Mouse (Mus musculus): ENCODE data around the gene Sstr3. TPM values are rescaled to one million over a fixed set of nuclear protein-coding genes. Genes with fewer than 3 reads are reported as not detected.

Gene Sstr3
- total RNA-seq, 2 experiments from 2014 or later: 0.04 TPM; not detected in 1

- intact Hi-C loops (cut with DNase I; ENCODE audit: low total_unique reads): no loop called here
- no peak for DNase-seq
These were observed 34.3 kb downstream of the Sstr3 start for GRCm38 (mm10) chr15:78510121-78510576.

GRCm38 (mm10) chr15:78509297-78509899, 35.1 kb downstream of the Sstr3 start:
- intact Hi-C loops (cut with DNase I; ENCODE audit: low total_unique reads): no loop called here
- no peak for DNase-seq

GRCm38 (mm10) chr15:78508443-78508842, 36.0 kb downstream of the Sstr3 start:
- no peak for DNase-seq
- intact Hi-C loops (cut with DNase I; ENCODE audit: low total_unique reads): no loop called here

GRCm38 (mm10) chr15:78505541-78505940, 38.9 kb downstream of the Sstr3 start:
- intact Hi-C loops (cut with DNase I; ENCODE audit: low total_unique reads): no loop called here
- DNase-seq: no peak

- DNase-seq: no peak
- intact Hi-C loops (cut with DNase I; ENCODE audit: low total_unique reads): no loop called here
These were observed 39.7 kb downstream of the Sstr3 start for GRCm38 (mm10) chr15:78504816-78505215.

GRCm38 (mm10) chr15:78504013-78504412, 40.5 kb downstream of the Sstr3 start:
- intact Hi-C loops (cut with DNase I; ENCODE audit: low total_unique reads): no loop called here

GRCm38 (mm10) chr15:78502437-78503132, 41.9 kb downstream of the Sstr3 start:
- intact Hi-C loops (cut with DNase I; ENCODE audit: low total_unique reads): no loop called here
- DNase-seq: no peak

More at GRCm38 (mm10) chr15:78504013-78504412, 40.5 kb downstream of the Sstr3 start:
- DNase-seq: no peak

GRCm38 (mm10) chr15:78494968-78495406, 49.5 kb downstream of the Sstr3 start, which contains the start of gene Il2rb:
Il2rb (minus strand) TSS chr15:78495271.
- intact Hi-C loops (cut with DNase I; ENCODE audit: low total_unique reads): no loop called here

GRCm38 (mm10) chr15:78493401-78494010, 51.0 kb downstream of the Sstr3 start:
- no peak for DNase-seq
- intact Hi-C loops (cut with DNase I; ENCODE audit: low total_unique reads): no loop called here

More at GRCm38 (mm10) chr15:78494968-78495406, 49.5 kb downstream of the Sstr3 start, which contains the start of gene Il2rb:
- no peak for DNase-seq

- intact Hi-C loops (cut with DNase I; ENCODE audit: low total_unique reads): no loop called here
- DNase-seq: no peak
These were observed 53.2 kb downstream of the Sstr3 start for GRCm38 (mm10) chr15:78491301-78491700.

- intact Hi-C loops (cut with DNase I; ENCODE audit: low total_unique reads): no loop called here
- DNase-seq: no peak
These were observed 54.6 kb downstream of the Sstr3 start for GRCm38 (mm10) chr15:78489906-78490305.

- intact Hi-C loops (cut with DNase I; ENCODE audit: low total_unique reads): no loop called here
- no peak for DNase-seq
These were observed 55.2 kb downstream of the Sstr3 start for GRCm38 (mm10) chr15:78489248-78489647.

GRCm38 (mm10) chr15:78487066-78487465, 57.4 kb downstream of the Sstr3 start:
- intact Hi-C loops (cut with DNase I; ENCODE audit: low total_unique reads): no loop called here
- DNase-seq: no peak

Other genes starting within 250 kb of the Sstr3 start
- 1 to 10 TPM in 1 of 2 experiments, under 1 TPM in 1; 0.93 to 1.9 TPM for gene Csf2rb2, start 239.0 kb downstream of the Sstr3 start, total RNA-seq (2021)
- gene Csf2rb, start 218.9 kb downstream of the Sstr3 start, total RNA-seq (2021): 1 to 10 TPM; 1.1 to 2.1 TPM
- not detected for gene Tex33, start 148.8 kb downstream of the Sstr3 start, total RNA-seq (2021)
- gene Tst, start 138.8 kb downstream of the Sstr3 start, total RNA-seq (2021): 10 to 100 TPM; 19.6 to 21.2 TPM
- 10 to 100 TPM; 49.4 to 49.8 TPM for gene Mpst, start 138.3 kb downstream of the Sstr3 start, total RNA-seq (2021)
- 10 to 100 TPM; 34.6 to 41.4 TPM for gene Kctd17, start 116.1 kb downstream of the Sstr3 start, total RNA-seq (2021)
- gene Tmprss6, start 76.1 kb downstream of the Sstr3 start, total RNA-seq (2021): not detected
- gene Il2rb, start 49.4 kb downstream of the Sstr3 start, total RNA-seq (2021): not detected
- gene C1qtnf6, start 13.3 kb downstream of the Sstr3 start, total RNA-seq (2021): 10 to 100 TPM; 36.9 to 40.4 TPM
- gene Rac2, start 28.1 kb upstream of the Sstr3 start, total RNA-seq (2021): 1 to 10 TPM; 1.1 to 2.5 TPM
- gene Cyth4, start 52.4 kb upstream of the Sstr3 start, total RNA-seq (2021): 1 to 10 TPM; 2.9 to 3.3 TPM
- gene Elfn2, start 174.1 kb upstream of the Sstr3 start, total RNA-seq (2021): under 1 TPM; 0.07 to 0.62 TPM
- gene Mfng, start 228.8 kb upstream of the Sstr3 start, total RNA-seq (2021): 1 to 10 TPM; 5.6 to 7.1 TPM

All from gastrocnemius, postnatal 14 days (tissue).